Mouse (Mus musculus) left cerebral cortex, adult 18-20 months (tissue): ENCODE measurements around the gene Rab28. TPM values are rescaled to one million over a fixed set of nuclear protein-coding genes. Genes with fewer than 3 reads are reported as not detected.
A peak's percentile ranks its signal among the peaks of the same experiment; 100 is the strongest.

Experiments used
- DNase-seq, 2 experiments: peaks; one replicate each; pipeline ENCODE4 v3.0.0; 2021 to 2022; ENCODE audit warnings: low spot score in 2 of 2, mixed read lengths in 1 of 2
- total RNA-seq, 2 experiments: library from RNA; stranded (reverse); gene quantifications; 2 replicates each; pipeline ENCODE4 v1.2.3; 2021

Rab28 gene
- total RNA-seq, 2 experiments from 2014 or later = 83.9 to 85.6 TPM

- no peak for DNase-seq
These were observed 80.5 kb downstream of the Rab28 start for GRCm38 (mm10) chr5:41627224-41628144.

GRCm38 (mm10) chr5:41625544-41625943, 82.4 kb downstream of the Rab28 start:
- no peak for DNase-seq

DNA sequence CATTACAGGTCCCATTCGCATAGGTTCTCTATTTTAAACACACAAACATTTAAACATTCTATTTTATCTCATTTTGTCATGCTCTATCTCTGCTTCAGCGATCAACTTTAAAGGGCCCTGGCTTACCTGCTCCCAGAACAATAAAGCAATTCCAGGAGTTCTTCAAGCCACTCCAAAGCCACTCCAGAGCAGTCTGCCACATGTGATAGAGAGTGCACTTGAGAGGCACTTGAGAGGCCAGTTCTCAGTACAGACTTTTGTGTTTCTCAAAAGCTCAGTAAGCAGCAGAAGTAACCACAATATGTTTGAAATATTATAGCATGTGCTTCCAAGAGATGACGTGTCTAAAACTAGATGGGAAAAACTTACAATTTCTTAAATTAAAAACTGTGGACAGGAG, 86.2 kb downstream of the Rab28 start:
- DNase-seq = no peak

- DNase-seq = peak in 1 of 2 experiments; percentile 39
These were observed 89.0 kb downstream of the Rab28 start for GRCm38 (mm10) chr5:41618966-41619365.

DNA sequence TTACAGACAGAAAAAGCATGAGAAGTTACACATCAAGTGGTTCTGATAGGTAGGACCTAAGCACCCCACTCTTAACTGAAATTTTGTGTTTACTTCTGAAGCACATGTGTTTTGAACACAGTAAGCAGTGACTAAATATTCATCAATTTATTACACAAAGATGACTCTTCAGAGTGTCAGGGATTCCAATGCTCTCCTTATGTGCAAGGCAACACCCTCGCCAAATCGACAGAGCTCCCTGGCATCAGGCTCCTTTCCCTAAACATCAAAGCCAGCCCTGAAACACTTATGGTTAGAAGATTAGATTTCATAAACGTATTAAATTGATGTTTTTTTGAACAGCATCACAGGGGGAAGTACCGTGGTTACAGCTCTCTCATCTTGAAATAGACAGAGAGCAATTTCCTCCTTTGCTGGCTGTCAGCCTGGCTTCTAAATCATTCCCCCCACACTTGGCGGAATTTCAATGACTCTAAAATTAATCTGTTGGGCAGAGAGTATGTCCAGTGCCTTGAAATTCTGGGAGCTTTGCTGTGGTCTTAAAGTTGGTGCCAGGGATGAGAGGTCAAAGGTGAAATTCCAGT, 97.4 kb downstream of the Rab28 start:
- DNase-seq = peak in 1 of 2 experiments; percentile 38

DNA sequence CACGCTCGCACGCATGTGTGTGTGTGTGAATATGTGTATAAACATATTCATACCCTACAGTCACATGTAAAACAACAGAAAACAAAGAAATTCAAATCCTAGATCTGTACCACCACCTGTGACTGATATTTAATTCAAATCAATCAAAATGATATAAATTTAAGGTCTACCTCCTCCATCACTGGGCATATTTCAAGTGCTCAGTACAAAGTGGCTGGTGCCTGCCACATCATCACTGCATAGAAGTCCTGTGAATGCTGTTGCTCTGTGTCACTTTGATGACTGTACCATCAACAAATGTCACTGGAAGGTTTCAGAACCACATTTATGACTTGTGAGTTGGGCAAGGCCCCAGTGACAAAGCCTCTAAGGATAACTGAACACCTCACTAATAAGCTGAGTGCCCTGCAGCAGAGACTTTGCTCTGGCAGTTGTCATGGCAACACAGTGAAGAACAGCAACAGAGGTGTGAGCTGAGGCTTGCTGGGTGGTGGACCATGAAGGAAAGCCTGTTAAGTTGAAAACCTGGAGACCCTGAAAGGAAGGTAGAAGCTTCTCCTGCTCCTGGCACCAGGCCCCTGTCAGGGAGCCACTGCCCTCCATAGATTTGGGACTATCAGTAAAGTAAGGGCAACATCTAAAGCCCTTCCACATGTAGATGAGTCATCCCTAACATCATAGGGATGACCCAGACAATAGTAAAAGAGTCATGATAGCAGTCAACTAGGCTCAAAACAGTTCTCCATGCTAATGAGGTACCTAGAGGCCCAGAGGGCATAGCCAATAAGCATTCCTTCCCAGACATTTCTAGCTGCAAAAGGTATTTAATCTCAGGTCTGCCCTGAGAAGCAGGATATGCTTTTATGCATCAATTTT, 111.5 kb downstream of the Rab28 start:
- peak in 1 of 2 experiments; percentile 20 for DNase-seq

DNA sequence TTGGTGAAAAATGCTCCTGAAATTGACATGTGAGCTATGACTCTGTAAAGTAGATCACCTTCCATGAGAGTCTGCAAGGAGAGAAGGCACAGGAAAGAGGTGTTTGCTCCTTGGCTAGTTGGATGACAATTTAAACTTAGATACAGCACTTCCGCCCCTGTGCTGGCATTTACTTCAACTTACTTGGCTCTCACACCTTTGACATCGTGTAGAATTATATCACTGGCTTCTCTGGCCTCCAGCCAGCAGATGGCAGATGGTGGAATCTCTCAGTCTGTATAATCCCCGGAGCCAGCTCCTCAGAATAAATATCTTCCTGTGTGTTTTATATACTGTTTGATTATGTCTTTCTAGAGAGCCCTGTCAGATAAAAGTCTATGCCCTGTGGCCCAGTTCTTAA, 112.8 kb downstream of the Rab28 start:
- peak; percentile 36 to 60 for DNase-seq

DNA sequence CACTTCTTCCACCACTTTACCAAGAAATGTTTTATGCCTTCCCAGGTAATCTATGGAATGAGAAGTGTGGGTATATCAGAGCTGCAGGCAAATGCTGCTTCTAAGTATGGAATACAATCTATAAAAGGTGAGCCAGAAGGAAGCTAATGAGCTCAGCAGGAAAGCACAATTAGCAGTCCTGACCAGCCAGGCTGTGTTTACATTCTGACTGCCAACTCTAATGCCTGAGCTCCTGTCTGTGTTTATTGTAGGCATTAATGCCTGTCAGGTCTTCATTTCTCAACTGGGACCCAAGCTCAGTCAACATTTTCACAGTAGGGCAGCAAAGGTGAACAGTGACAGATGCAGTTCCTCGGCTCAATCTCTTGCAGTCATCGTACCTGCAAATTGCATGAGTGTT, 129.9 kb downstream of the Rab28 start:
- no peak for DNase-seq

Other genes with a start within 250 kb of the Rab28 start
- not detected for gene Nkx3-2, start 56.3 kb upstream of the Rab28 start, total RNA-seq
- 10 to 100 TPM; 35.8 to 37.5 TPM for gene Bod1l, start 136.2 kb upstream of the Rab28 start, total RNA-seq